Mouse (Mus musculus) erythroblast, embryonic 14.5 days (primary cell): ENCODE data around the gene Pip4k2a.

Experiments
- GATA1 ChIP-seq: IDR thresholded peaks from 2 replicates; pipeline ENCODE4 v1.6.1; 2012; ENCODE audit warnings: low read length, inconsistent platforms, mixed read lengths
- TAL1 ChIP-seq: IDR thresholded peaks from 3 replicates; pipeline ENCODE4 v1.6.1; 2012; ENCODE audit warnings: low read length, inconsistent platforms, mixed read lengths

- no peak for TF ChIP-seq GATA1
- TF ChIP-seq TAL1 = no peak
Measured at GRCm38 (mm10) chr2:18937611-18938010, 60.3 kb downstream of the Pip4k2a start.
